Mouse (Mus musculus): ENCODE data around the gene Ap5m1. TPM values are rescaled to one million over a fixed set of nuclear protein-coding genes. Genes with fewer than 3 reads are reported as not detected.
A peak's percentile ranks its signal among the peaks of the same experiment; 100 is the strongest.

Ap5m1 gene
- polyA plus RNA-seq, 1 experiment from 2014 or later: 7.8 TPM

GRCm38 (mm10) chr14:49049492-49049891 is 16.4 kb upstream of the Ap5m1 start:
- no peak for ATAC-seq
- H3K4me2 ChIP-seq (ENCODE audit: low read depth, low read length): no peak overlapping the region
- peaks cover 10% of the 10 kb centered on the region; the same call in 1 of the 2 replicates for H3K36me3 ChIP-seq (replicated peaks; ENCODE audit: insufficient read depth, low read length)
- H3K9me3 ChIP-seq (ENCODE audit: low read length): no peaks in the 10 kb centered on the region
- H3K27ac ChIP-seq (ENCODE audit: low read depth): no peak overlapping the region
- H3K9ac ChIP-seq (replicated peaks): no peak overlapping the region
- no peak overlapping the region for H3K4me3 ChIP-seq (ENCODE audit: low read depth, low read length)
- no peaks in the 10 kb centered on the region for H3K4me1 ChIP-seq (ENCODE audit: insufficient read depth)
- H3K27me3 ChIP-seq (ENCODE audit: insufficient read depth, low read length): no peaks in the 10 kb centered on the region
- DNase-seq: no peak
- TF ChIP-seq CTCF (IDR thresholded peaks at IDR 0.05; ENCODE audit: low read depth) (no peak), EP300 (IDR thresholded peaks at IDR 0.05; ENCODE audit: low read depth) (no peak)

- Histone ChIP-seq H3K27me3 (ENCODE audit: insufficient read depth, low read length) (no peaks in the 10 kb centered on the region), H3K4me2 (ENCODE audit: low read depth, low read length) (no peak overlapping the region), H3K4me1 (ENCODE audit: insufficient read depth) (peaks cover 17% of the 10 kb centered on the region), H3K9me3 (ENCODE audit: low read length) (no peaks in the 10 kb centered on the region), H3K27ac (ENCODE audit: low read depth) (no peak overlapping the region), H3K4me3 (ENCODE audit: low read depth, low read length) (no peak overlapping the region), H3K9ac (replicated peaks) (no peak overlapping the region), H3K36me3 (replicated peaks; ENCODE audit: insufficient read depth, low read length) (no peaks in the 10 kb centered on the region)
- whole genome bisulfite sequencing (ENCODE audit: insufficient replicate concordance): 67% methylated on average over 2 of the region's 2 CpGs
- ATAC-seq (no peak), DNase-seq (no peak)
- no peak for TF ChIP-seq CTCF (IDR thresholded peaks at IDR 0.05; ENCODE audit: low read depth)
- TF ChIP-seq EP300 (IDR thresholded peaks at IDR 0.05; ENCODE audit: low read depth): no peak
These were observed 2.1 kb upstream of the Ap5m1 start for GRCm38 (mm10) chr14:49063838-49064237.

GRCm38 (mm10) chr14:49066274-49066823 is 452 bp downstream of the Ap5m1 start, which contains the start of gene Exoc5:
Gene Exoc5, minus strand, starts transcription at chr14:49066653.
- 1% methylated on average over 53 of the region's 53 CpGs for WGBS (ENCODE audit: insufficient replicate concordance)
- Histone ChIP-seq H3K4me3 (ENCODE audit: low read depth, low read length) (peak within 1 kb of the TSS; percentile 82), H3K9ac (replicated peaks) (peak within 1 kb of the TSS; percentile 94), H3K4me1 (ENCODE audit: insufficient read depth) (peaks cover 17% of the 10 kb centered on the region), H3K27ac (ENCODE audit: low read depth) (peak within 1 kb of the TSS; percentile 99), H3K27me3 (ENCODE audit: insufficient read depth, low read length) (no peaks in the 10 kb centered on the region), H3K4me2 (ENCODE audit: low read depth, low read length) (peak within 1 kb of the TSS; percentile 78), H3K9me3 (ENCODE audit: low read length) (no peaks in the 10 kb centered on the region), H3K36me3 (replicated peaks; ENCODE audit: insufficient read depth, low read length) (no peaks in the 10 kb centered on the region)
- peak; percentile 95 for DNase-seq
- peak; percentile 98 for ATAC-seq
- TF ChIP-seq EP300 (IDR thresholded peaks at IDR 0.05; ENCODE audit: low read depth): no peak; the same call in 1 of the 2 replicates
- no peak for TF ChIP-seq CTCF (IDR thresholded peaks at IDR 0.05; ENCODE audit: low read depth)

GRCm38 (mm10) chr14:49072837-49073236 is 6.9 kb downstream of the Ap5m1 start:
- Histone ChIP-seq H3K4me2 (ENCODE audit: low read depth, low read length) (no peak overlapping the region), H3K9ac (replicated peaks) (no peak overlapping the region), H3K9me3 (ENCODE audit: low read length) (no peaks in the 10 kb centered on the region), H3K4me3 (ENCODE audit: low read depth, low read length) (no peak overlapping the region), H3K27me3 (ENCODE audit: insufficient read depth, low read length) (no peaks in the 10 kb centered on the region), H3K36me3 (replicated peaks; ENCODE audit: insufficient read depth, low read length) (peaks cover 9% of the 10 kb centered on the region), H3K27ac (ENCODE audit: low read depth) (no peak overlapping the region), H3K4me1 (ENCODE audit: insufficient read depth) (peaks cover 3% of the 10 kb centered on the region)
- no peak for ATAC-seq
- TF ChIP-seq CTCF (IDR thresholded peaks at IDR 0.05; ENCODE audit: low read depth) (no peak), EP300 (IDR thresholded peaks at IDR 0.05; ENCODE audit: low read depth) (no peak)
- DNase-seq: no peak
- 82% methylated on average over 2 of the region's 2 CpGs for WGBS (ENCODE audit: insufficient replicate concordance)

- 92% methylated on average over 7 of the region's 7 CpGs for WGBS (ENCODE audit: insufficient replicate concordance)
- no peak for ATAC-seq
- Histone ChIP-seq H3K4me1 (ENCODE audit: insufficient read depth) (no peaks in the 10 kb centered on the region), H3K27me3 (ENCODE audit: insufficient read depth, low read length) (no peaks in the 10 kb centered on the region), H3K4me2 (ENCODE audit: low read depth, low read length) (no peak overlapping the region), H3K36me3 (replicated peaks; ENCODE audit: insufficient read depth, low read length) (peaks cover 9% of the 10 kb centered on the region), H3K9me3 (ENCODE audit: low read length) (no peaks in the 10 kb centered on the region), H3K4me3 (ENCODE audit: low read depth, low read length) (no peak overlapping the region), H3K9ac (replicated peaks) (no peak overlapping the region), H3K27ac (ENCODE audit: low read depth) (no peak overlapping the region)
- TF ChIP-seq CTCF (IDR thresholded peaks at IDR 0.05; ENCODE audit: low read depth) (no peak), EP300 (IDR thresholded peaks at IDR 0.05; ENCODE audit: low read depth) (no peak)
- DNase-seq: no peak
These were observed 8.0 kb downstream of the Ap5m1 start for GRCm38 (mm10) chr14:49073896-49074295.

- TF ChIP-seq CTCF (IDR thresholded peaks at IDR 0.05; ENCODE audit: low read depth) (no peak), EP300 (IDR thresholded peaks at IDR 0.05; ENCODE audit: low read depth) (no peak)
- no peak overlapping the region for H3K27ac ChIP-seq (ENCODE audit: low read depth)
- 61% methylated on average over 2 of the region's 2 CpGs for WGBS (ENCODE audit: insufficient replicate concordance)
- no peak overlapping the region for H3K4me3 ChIP-seq (ENCODE audit: low read depth, low read length)
- H3K9me3 ChIP-seq (ENCODE audit: low read length): no peaks in the 10 kb centered on the region
- ATAC-seq: no peak
- DNase-seq: no peak
- no peaks in the 10 kb centered on the region for H3K27me3 ChIP-seq (ENCODE audit: insufficient read depth, low read length)
- H3K9ac ChIP-seq (replicated peaks): no peak overlapping the region
- no peak overlapping the region for H3K4me2 ChIP-seq (ENCODE audit: low read depth, low read length)
- H3K36me3 ChIP-seq (replicated peaks; ENCODE audit: insufficient read depth, low read length): peaks cover 9% of the 10 kb centered on the region
- no peaks in the 10 kb centered on the region for H3K4me1 ChIP-seq (ENCODE audit: insufficient read depth)
These were observed 8.5 kb downstream of the Ap5m1 start for GRCm38 (mm10) chr14:49074361-49074760.

Measured in liver, postnatal 0 days (tissue).